Mouse (Mus musculus) heart, embryonic 10.5 days (tissue): ENCODE measurements around the gene Atp5l. TPM values are rescaled to one million over a fixed set of nuclear protein-coding genes. Genes with fewer than 3 reads are reported as not detected.
"Not testable (repeated sequence)": the region's sequence is repeated elsewhere in the genome, so short reads cannot be mapped to it uniquely, and the experiment has no call there.

ENCODE experiments used
- DNase-seq: peaks from one replicate; pipeline ENCODE4 v3.0.0-alpha.2; 2017; ENCODE audit warnings: low spot score
- H3K27ac ChIP-seq: fragments of 300-500 bp; sonication (generic); 2 replicates; pipeline ENCODE4 v1.5.1; 2016; ENCODE audit warnings: mild to moderate bottlenecking
- H3K27me3 ChIP-seq: fragments of 300-500 bp; sonication (generic); 2 replicates; pipeline ENCODE4 v1.6.1; 2016; ENCODE audit warnings: mild to moderate bottlenecking; ENCODE audit not compliant: poor library complexity, insufficient read depth, severe bottlenecking
- H3K36me3 ChIP-seq: fragments of 300-500 bp; sonication (generic); 2 replicates; pipeline ENCODE4 v1.6.1; 2016; ENCODE audit warnings: mild to moderate bottlenecking, moderate library complexity
- H3K4me1 ChIP-seq: fragments of 300-500 bp; sonication (generic); 2 replicates; pipeline ENCODE4 v1.6.1; 2016; ENCODE audit warnings: mild to moderate bottlenecking
- H3K4me3 ChIP-seq: fragments of 300-500 bp; sonication (generic); 2 replicates; pipeline ENCODE4 v1.5.1; 2016; ENCODE audit warnings: mild to moderate bottlenecking, moderate library complexity
- H3K9me3 ChIP-seq: fragments of 300-500 bp; sonication (generic); 2 replicates; pipeline ENCODE4 v1.6.1; 2016; ENCODE audit warnings: mild to moderate bottlenecking, moderate library complexity
- WGBS: fragments of 180-500 bp; shearing (Covaris S2); methylation state at CpG from one replicate; pipeline ENCODE4 v1.1.7; 2016; 5-methylcytosine and 5-hydroxymethylcytosine counted together
- polyA plus RNA-seq: library from polyadenylated mRNA; unstranded; fragments of >200 nt; fragmentation: Nextera tagmentation; extraction: Ambion mirVana; gene quantifications from 2 replicates; pipeline ENCODE4 v1.2.1, GENCODE M21; 2016

Gene Atp5l
- 722 and 893 TPM in 2 replicates for polyA plus RNA-seq

- Histone ChIP-seq H3K4me1 (0 out of 2 replicates have a peak, but pooled peaks cover 3% of the 10 kb centered on the region), H3K4me3 (peak within 1 kb of the TSS; percentile 99), H3K27ac (peak within 1 kb of the TSS; percentile 96), H3K9me3 (no peaks in the 10 kb centered on the region), H3K27me3 (no peaks in the 10 kb centered on the region), H3K36me3 (peaks cover 5% of the 10 kb centered on the region; the same call in 1 of the 2 replicates)
- DNase-seq, result peak; percentile 92
- under 1% methylated on average over 48 of the region's 48 CpGs for WGBS
These were observed at the start of gene Atp5l for GRCm38 (mm10) chr9:44920374-44921122. TSS of gene Atp5l (minus strand) at chr9:44920742.

GRCm38 (mm10) chr9:44969450-44969849 is 48.9 kb upstream of the Atp5l start:
- no peak overlapping the region for H3K27ac ChIP-seq
- H3K36me3 ChIP-seq, result no peaks in the 10 kb centered on the region
- H3K9me3 ChIP-seq, result no peaks in the 10 kb centered on the region
- DNase-seq, result no peak
- 40% methylated on average over 1 of the region's 1 CpGs for WGBS
- no peak overlapping the region for H3K4me3 ChIP-seq
- H3K27me3 ChIP-seq, result peaks cover 13% of the 10 kb centered on the region; the same call in 1 of the 2 replicates
- H3K4me1 ChIP-seq, result peaks cover 7% of the 10 kb centered on the region

GRCm38 (mm10) chr9:44967763-44968162 is 47.2 kb upstream of the Atp5l start:
- not testable (repeated sequence) for H3K27ac ChIP-seq, H3K36me3 ChIP-seq, H3K27me3 ChIP-seq, H3K4me3 ChIP-seq, DNase-seq, H3K9me3 ChIP-seq
- peaks cover 12% of the 10 kb centered on the region for H3K4me1 ChIP-seq
- WGBS, result 84% methylated on average over 5 of the region's 5 CpGs

- WGBS, result 22% methylated on average over 3 of the region's 3 CpGs
- Histone ChIP-seq H3K4me3 (no peak overlapping the region), H3K27ac (no peak overlapping the region), H3K36me3 (peaks cover 8% of the 10 kb centered on the region), H3K9me3 (no peaks in the 10 kb centered on the region), H3K4me1 (peaks cover 12% of the 10 kb centered on the region), H3K27me3 (no peaks in the 10 kb centered on the region)
- DNase-seq, result peak; percentile 85
These were observed 46.3 kb upstream of the Atp5l start for GRCm38 (mm10) chr9:44966815-44967242.

GRCm38 (mm10) chr9:44965833-44966466 is 45.4 kb upstream of the Atp5l start:
- no peaks in the 10 kb centered on the region for H3K9me3 ChIP-seq
- peak overlapping the region; percentile 87 for H3K27ac ChIP-seq
- peaks cover 12% of the 10 kb centered on the region for H3K4me1 ChIP-seq
- 12% methylated on average over 10 of the region's 10 CpGs for whole genome bisulfite sequencing
- peaks cover 17% of the 10 kb centered on the region for H3K36me3 ChIP-seq
- peak overlapping the region; percentile 93 for H3K4me3 ChIP-seq
- H3K27me3 ChIP-seq, result no peaks in the 10 kb centered on the region
- DNase-seq, result no peak

GRCm38 (mm10) chr9:44965126-44965832 is 44.7 kb upstream of the Atp5l start, which contains the start of gene Ube4a:
TSS of gene Ube4a (minus strand) at chr9:44965600.
- peak within 1 kb of the TSS; percentile 93 for H3K4me3 ChIP-seq
- H3K27ac ChIP-seq, result peak within 1 kb of the TSS; percentile 87
- peak; percentile 99 for DNase-seq

GRCm38 (mm10) chr9:44954432-44954831 is 33.9 kb upstream of the Atp5l start:
- Histone ChIP-seq H3K9me3 (no peaks in the 10 kb centered on the region), H3K27me3 (no peaks in the 10 kb centered on the region), H3K4me3 (no peak overlapping the region), H3K27ac (no peak overlapping the region), H3K4me1 (no peaks in the 10 kb centered on the region), H3K36me3 (peaks cover 81% of the 10 kb centered on the region)
- no peak for DNase-seq
- WGBS, result 94% methylated on average over 3 of the region's 3 CpGs

More at GRCm38 (mm10) chr9:44965126-44965832, 44.7 kb upstream of the Atp5l start, which contains the start of gene Ube4a:
- peaks cover 21% of the 10 kb centered on the region for H3K36me3 ChIP-seq
- H3K27me3 ChIP-seq, result no peaks in the 10 kb centered on the region
- no peaks in the 10 kb centered on the region for H3K9me3 ChIP-seq
- under 1% methylated on average over 39 of the region's 39 CpGs for WGBS
- peaks cover 12% of the 10 kb centered on the region for H3K4me1 ChIP-seq

- 89% methylated on average over 5 of the region's 5 CpGs for WGBS
- no peaks in the 10 kb centered on the region for H3K27me3 ChIP-seq
- H3K36me3 ChIP-seq, result peaks cover 86% of the 10 kb centered on the region
- H3K4me1 ChIP-seq, result no peaks in the 10 kb centered on the region
- DNase-seq, result no peak
- H3K4me3 ChIP-seq, result no peak overlapping the region
- no peak overlapping the region for H3K27ac ChIP-seq
- H3K9me3 ChIP-seq, result no peaks in the 10 kb centered on the region
These were observed 27.3 kb upstream of the Atp5l start for GRCm38 (mm10) chr9:44947836-44948235.

- no peak for DNase-seq
- WGBS, result 89% methylated on average over 7 of the region's 7 CpGs
- peaks cover 86% of the 10 kb centered on the region for H3K36me3 ChIP-seq
These were observed 25.7 kb upstream of the Atp5l start for GRCm38 (mm10) chr9:44946185-44946695.

GRCm38 (mm10) chr9:44942421-44942820 is 21.9 kb upstream of the Atp5l start:
- H3K4me1 ChIP-seq, result no peaks in the 10 kb centered on the region
- no peak for DNase-seq
- H3K4me3 ChIP-seq, result no peak overlapping the region
- peaks cover 76% of the 10 kb centered on the region for H3K36me3 ChIP-seq
- WGBS, result 98% methylated on average over 4 of the region's 4 CpGs
- H3K27me3 ChIP-seq, result no peaks in the 10 kb centered on the region
- H3K9me3 ChIP-seq, result no peaks in the 10 kb centered on the region
- H3K27ac ChIP-seq, result no peak overlapping the region

More at GRCm38 (mm10) chr9:44946185-44946695, 25.7 kb upstream of the Atp5l start:
- H3K4me1 ChIP-seq, result no peaks in the 10 kb centered on the region
- no peaks in the 10 kb centered on the region for H3K9me3 ChIP-seq
- no peaks in the 10 kb centered on the region for H3K27me3 ChIP-seq
- no peak overlapping the region for H3K4me3 ChIP-seq
- no peak overlapping the region for H3K27ac ChIP-seq

- Histone ChIP-seq H3K27me3 (no peaks in the 10 kb centered on the region), H3K36me3 (peaks cover 76% of the 10 kb centered on the region), H3K4me1 (no peaks in the 10 kb centered on the region), H3K4me3 (no peak overlapping the region), H3K27ac (no peak overlapping the region), H3K9me3 (no peaks in the 10 kb centered on the region)
- DNase-seq, result no peak
- WGBS, result 76% methylated on average over 4 of the region's 4 CpGs
These were observed 21.2 kb upstream of the Atp5l start for GRCm38 (mm10) chr9:44941756-44942155.

GRCm38 (mm10) chr9:44921543-44921942 is 1.0 kb upstream of the Atp5l start:
- Histone ChIP-seq H3K27ac (peak overlapping the region; percentile 96; the same call in 1 of the 2 replicates), H3K4me1 (0 out of 2 replicates have a peak, but pooled peaks cover 3% of the 10 kb centered on the region), H3K36me3 (peaks cover 8% of the 10 kb centered on the region; the same call in 1 of the 2 replicates), H3K27me3 (no peaks in the 10 kb centered on the region), H3K9me3 (no peaks in the 10 kb centered on the region), H3K4me3 (peak overlapping the region; percentile 99)
- DNase-seq, result no peak
- WGBS, result 61% methylated on average over 2 of the region's 2 CpGs
